30 mouse cellular contexts compared by ENCODE assay signal in genomic region chr5:120881681-120882080, GRCm38 (mm10). TPM values are rescaled to one million over a fixed set of nuclear protein-coding genes. Genes with fewer than 3 reads are reported as not detected.
"Had no signal": no experiment of that assay in that cellular context is flagged by ENCODE, and none has a peak within 500 bp of the region (broad histone marks: within the 10 kb centered on the region; RNA-seq: fewer than 3 reads in every experiment).

No protein-coding gene starts in this region.

RNA-seq across cellular contexts. Expression of gene Oas1g, which starts 5.7 kb away (rescaled TPM):
- polyA plus RNA-seq: limb, embryonic 11.5 days; limb, embryonic 13.5 days; lung, embryonic 14.5 days; midbrain, embryonic 10.5 days; midbrain, embryonic 16.5 days; myocyte; neural tube, embryonic 11.5 days had no signal

RNA-seq across cellular contexts. Expression of gene Oas1h, which starts 20.5 kb away (rescaled TPM):
- polyA plus RNA-seq: limb, embryonic 10.5 days; limb, embryonic 11.5 days; limb, embryonic 12.5 days; limb, embryonic 13.5 days; limb, embryonic 14.5 days; limb, embryonic 15.5 days; liver, adult 2 months; liver, embryonic 11.5 days; liver, embryonic 12.5 days; liver, embryonic 13.5 days; liver, embryonic 14.5 days; liver, embryonic 15.5 days; liver, embryonic 16.5 days; liver, postnatal 0 days; lung, adult 2 months; lung, embryonic 14.5 days; lung, embryonic 15.5 days; lung, embryonic 16.5 days; lung, postnatal 0 days; macrophage; midbrain, embryonic 10.5 days; midbrain, embryonic 11.5 days; midbrain, embryonic 12.5 days; midbrain, embryonic 13.5 days; midbrain, embryonic 14.5 days; midbrain, embryonic 15.5 days; midbrain, embryonic 16.5 days; midbrain, postnatal 0 days; myocyte; neural tube, embryonic 11.5 days had no signal

RNA-seq across cellular contexts. Expression of gene Oas1d, which starts 32.7 kb away (rescaled TPM):
- polyA plus RNA-seq: limb, embryonic 10.5 days; limb, embryonic 11.5 days; limb, embryonic 12.5 days; limb, embryonic 13.5 days; limb, embryonic 14.5 days; limb, embryonic 15.5 days; liver, adult 2 months; liver, embryonic 11.5 days; liver, embryonic 12.5 days; liver, embryonic 13.5 days; liver, embryonic 14.5 days; liver, embryonic 15.5 days; liver, embryonic 16.5 days; liver, postnatal 0 days; lung, adult 2 months; lung, embryonic 14.5 days; lung, embryonic 15.5 days; lung, embryonic 16.5 days; lung, postnatal 0 days; macrophage; midbrain, embryonic 10.5 days; midbrain, embryonic 11.5 days; midbrain, embryonic 12.5 days; midbrain, embryonic 13.5 days; midbrain, embryonic 14.5 days; myocyte; neural tube, embryonic 11.5 days had no signal

RNA-seq across cellular contexts. Expression of gene Oas1f, which starts 34.5 kb away (rescaled TPM):
- polyA plus RNA-seq: limb, embryonic 10.5 days; limb, embryonic 11.5 days; limb, embryonic 12.5 days; limb, embryonic 13.5 days; limb, embryonic 14.5 days; liver, adult 2 months; liver, embryonic 11.5 days; liver, embryonic 12.5 days; liver, embryonic 13.5 days; liver, embryonic 14.5 days; liver, embryonic 15.5 days; liver, embryonic 16.5 days; liver, postnatal 0 days; lung, adult 2 months; lung, embryonic 14.5 days; lung, embryonic 15.5 days; lung, embryonic 16.5 days; lung, postnatal 0 days; macrophage; midbrain, embryonic 10.5 days; midbrain, embryonic 12.5 days; midbrain, embryonic 13.5 days; midbrain, embryonic 14.5 days; midbrain, embryonic 15.5 days; midbrain, embryonic 16.5 days; midbrain, postnatal 0 days; myocyte; neural tube, embryonic 11.5 days had no signal
